Mouse (Mus musculus) cerebellum, adult 11 months (tissue): ENCODE results near the gene Lrat.

Experiments
- DNase-seq: peaks from one replicate; pipeline ENCODE4 v3.0.0; 2022

Lrat gene

GRCm38 (mm10) chr3:82903613-82904205 lies at the start of gene Lrat:
Gene Lrat, minus strand, starts transcription at chr3:82903973.
- no peak for DNase-seq

- no peak for DNase-seq
These were observed 48.6 kb upstream of the Lrat start for GRCm38 (mm10) chr3:82952173-82952962.

GRCm38 (mm10) chr3:82950639-82951038 lies 46.9 kb upstream of the Lrat start:
- no peak for DNase-seq

GRCm38 (mm10) chr3:82950208-82950607 lies 46.4 kb upstream of the Lrat start:
- DNase-seq, result no peak

- DNase-seq, result no peak
These were observed 42.8 kb upstream of the Lrat start for GRCm38 (mm10) chr3:82946375-82947107.

- no peak for DNase-seq
These were observed 24.1 kb upstream of the Lrat start for GRCm38 (mm10) chr3:82927917-82928316.

- DNase-seq, result no peak
These were observed 11.9 kb upstream of the Lrat start for GRCm38 (mm10) chr3:82915632-82916031.

GRCm38 (mm10) chr3:82908671-82909070 lies 4.9 kb upstream of the Lrat start:
- DNase-seq, result no peak

- no peak for DNase-seq
These were observed 587 bp upstream of the Lrat start for GRCm38 (mm10) chr3:82904211-82904908.

GRCm38 (mm10) chr3:82902757-82903612 lies 788 bp downstream of the Lrat start:
- no peak for DNase-seq

GRCm38 (mm10) chr3:82888842-82889241 lies 14.9 kb downstream of the Lrat start:
- DNase-seq, result no peak

- DNase-seq, result peak; percentile 6
These were observed 26.5 kb downstream of the Lrat start for GRCm38 (mm10) chr3:82877258-82877657.

GRCm38 (mm10) chr3:82876372-82876739 lies 27.4 kb downstream of the Lrat start, which contains the start of gene Rbm46:
Gene Rbm46, minus strand, starts transcription at chr3:82876483.
- DNase-seq, result peak; percentile 27

GRCm38 (mm10) chr3:82875671-82876371 lies 28.0 kb downstream of the Lrat start:
- DNase-seq, result no peak

- DNase-seq, result peak; percentile 14
These were observed 46.2 kb downstream of the Lrat start for GRCm38 (mm10) chr3:82857414-82858077.
